Mouse (Mus musculus): ENCODE data around the gene Hcls1. TPM values are rescaled to one million over a fixed set of nuclear protein-coding genes. Genes with fewer than 3 reads are reported as not detected.

Gene Hcls1
- polyA plus RNA-seq, 1 experiment: 6.1 TPM

DNA sequence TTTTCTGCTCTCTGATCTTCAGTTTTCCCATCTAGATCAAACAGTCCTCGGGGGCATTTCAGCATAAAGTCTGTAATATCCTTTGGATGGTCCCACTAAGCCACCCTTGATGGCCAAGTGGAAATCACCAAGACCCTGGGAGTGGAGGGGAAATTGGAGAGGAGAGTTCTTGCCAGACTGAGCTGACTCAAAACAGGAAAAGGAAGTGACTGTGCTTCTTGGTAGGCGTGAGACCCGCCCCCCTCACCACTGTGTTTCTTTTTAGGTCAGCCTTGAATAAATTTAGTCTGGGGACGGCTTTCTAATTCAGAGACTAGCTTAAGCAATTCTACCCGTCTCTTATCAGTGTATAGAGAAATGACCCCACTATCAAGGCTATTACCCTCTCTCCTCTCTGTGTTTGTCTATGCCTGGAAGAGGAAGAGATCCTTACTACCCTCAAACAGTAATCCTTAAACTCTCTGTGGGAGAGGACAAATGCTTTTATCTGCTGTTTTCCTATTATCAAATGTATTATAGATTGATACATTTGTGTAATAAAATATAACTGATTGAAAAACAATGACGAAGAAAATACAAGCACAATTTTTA, 6.4 kb downstream of the Hcls1 start:
- no peak for TF ChIP-seq POLR2A (IDR thresholded peaks at IDR 0.05; ENCODE audit: extremely low read depth, insufficient read depth, low read length)
- no peak for TF ChIP-seq CTCF (IDR thresholded peaks at IDR 0.05; ENCODE audit: extremely low read depth, insufficient read depth, low read length)
- no peak overlapping the region for H3K4me3 ChIP-seq (ENCODE audit: insufficient read depth, low read length)

DNA sequence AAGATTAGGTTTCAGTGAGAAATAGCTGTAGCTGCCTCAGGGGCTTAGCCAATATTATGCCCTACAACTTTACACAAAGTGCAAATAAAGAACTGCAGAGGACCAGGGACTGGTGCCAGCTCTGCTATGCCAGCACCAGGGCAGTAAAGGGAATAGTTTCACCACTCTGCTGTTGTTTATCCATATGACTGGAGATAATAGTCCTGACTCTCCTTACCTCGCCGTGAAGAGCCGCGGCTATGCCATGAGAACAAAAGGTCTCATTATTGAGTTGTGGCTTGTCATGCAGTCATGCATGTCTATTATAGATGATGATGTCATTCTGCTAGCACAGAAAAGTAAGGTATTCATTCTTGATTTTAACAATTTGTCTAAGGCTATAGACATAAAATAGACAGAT, 7.1 kb downstream of the Hcls1 start:
- no peak for TF ChIP-seq CTCF (IDR thresholded peaks at IDR 0.05; ENCODE audit: extremely low read depth, insufficient read depth, low read length)
- TF ChIP-seq POLR2A (IDR thresholded peaks at IDR 0.05; ENCODE audit: extremely low read depth, insufficient read depth, low read length): no peak
- no peak overlapping the region for H3K27ac ChIP-seq (ENCODE audit: insufficient read depth, low read length)
- H3K4me1 ChIP-seq (ENCODE audit: control insufficient read depth, insufficient read depth, low read length): no peaks in the 10 kb centered on the region
- H3K4me3 ChIP-seq (ENCODE audit: insufficient read depth, low read length): no peak overlapping the region

More for the DNA sequence above, 6.4 kb downstream of the Hcls1 start:
- Histone ChIP-seq H3K27ac (ENCODE audit: insufficient read depth, low read length) (no peak overlapping the region), H3K4me1 (ENCODE audit: control insufficient read depth, insufficient read depth, low read length) (no peaks in the 10 kb centered on the region)

DNA sequence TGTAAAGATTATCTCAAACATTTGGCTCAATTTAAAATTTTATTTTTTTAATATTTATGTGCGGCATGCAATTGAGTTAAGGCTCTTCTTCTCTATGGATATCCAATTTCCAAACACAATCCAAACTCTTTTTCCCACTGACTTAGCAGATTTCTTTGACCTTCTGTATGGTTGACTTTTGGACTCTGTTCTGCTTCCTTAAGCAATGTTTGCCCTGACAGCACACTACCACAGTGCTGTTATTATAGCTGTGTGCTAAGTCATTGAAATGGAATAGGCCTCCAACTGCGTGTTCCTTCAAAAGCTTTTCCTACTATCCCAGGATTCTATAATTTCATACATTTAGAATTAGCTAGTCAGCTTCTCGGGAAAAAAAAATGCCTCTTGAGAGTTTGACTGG, 8.8 kb downstream of the Hcls1 start:
- no peaks in the 10 kb centered on the region for H3K4me1 ChIP-seq (ENCODE audit: control insufficient read depth, insufficient read depth, low read length)
- H3K4me3 ChIP-seq (ENCODE audit: insufficient read depth, low read length): no peak overlapping the region
- no peak for TF ChIP-seq POLR2A (IDR thresholded peaks at IDR 0.05; ENCODE audit: extremely low read depth, insufficient read depth, low read length)
- TF ChIP-seq CTCF (IDR thresholded peaks at IDR 0.05; ENCODE audit: extremely low read depth, insufficient read depth, low read length): no peak
- H3K27ac ChIP-seq (ENCODE audit: insufficient read depth, low read length): no peak overlapping the region

DNA sequence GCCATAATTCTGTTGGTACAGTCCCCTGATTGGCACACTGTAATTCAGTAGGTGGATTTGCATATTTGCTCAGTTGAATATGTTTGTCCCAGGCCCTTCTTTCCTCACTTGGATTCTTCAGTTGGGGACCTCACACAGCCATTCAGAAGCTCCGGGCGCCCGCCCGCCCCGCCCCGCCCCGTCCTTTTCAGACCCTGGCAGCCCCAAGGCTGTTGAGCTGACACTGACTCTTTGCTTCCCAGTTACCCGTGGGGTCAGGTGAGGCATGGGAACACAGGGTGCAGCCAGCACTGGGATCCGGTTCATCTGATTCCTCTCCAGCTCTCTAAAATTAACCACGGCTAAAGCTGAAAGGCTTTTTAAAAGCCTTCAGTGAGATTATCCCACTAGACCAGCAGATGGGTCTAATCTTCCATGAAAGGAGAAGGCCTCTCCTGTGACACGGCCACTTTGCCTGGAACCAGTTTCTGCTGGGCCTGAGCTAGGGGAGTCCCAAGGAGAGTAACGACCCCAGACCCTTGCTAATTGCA, 10.2 kb downstream of the Hcls1 start:
- Histone ChIP-seq H3K27ac (ENCODE audit: insufficient read depth, low read length) (no peak overlapping the region), H3K4me1 (ENCODE audit: control insufficient read depth, insufficient read depth, low read length) (no peaks in the 10 kb centered on the region), H3K4me3 (ENCODE audit: insufficient read depth, low read length) (no peak overlapping the region)
- no peak for TF ChIP-seq POLR2A (IDR thresholded peaks at IDR 0.05; ENCODE audit: extremely low read depth, insufficient read depth, low read length)
- no peak for TF ChIP-seq CTCF (IDR thresholded peaks at IDR 0.05; ENCODE audit: extremely low read depth, insufficient read depth, low read length)

DNA sequence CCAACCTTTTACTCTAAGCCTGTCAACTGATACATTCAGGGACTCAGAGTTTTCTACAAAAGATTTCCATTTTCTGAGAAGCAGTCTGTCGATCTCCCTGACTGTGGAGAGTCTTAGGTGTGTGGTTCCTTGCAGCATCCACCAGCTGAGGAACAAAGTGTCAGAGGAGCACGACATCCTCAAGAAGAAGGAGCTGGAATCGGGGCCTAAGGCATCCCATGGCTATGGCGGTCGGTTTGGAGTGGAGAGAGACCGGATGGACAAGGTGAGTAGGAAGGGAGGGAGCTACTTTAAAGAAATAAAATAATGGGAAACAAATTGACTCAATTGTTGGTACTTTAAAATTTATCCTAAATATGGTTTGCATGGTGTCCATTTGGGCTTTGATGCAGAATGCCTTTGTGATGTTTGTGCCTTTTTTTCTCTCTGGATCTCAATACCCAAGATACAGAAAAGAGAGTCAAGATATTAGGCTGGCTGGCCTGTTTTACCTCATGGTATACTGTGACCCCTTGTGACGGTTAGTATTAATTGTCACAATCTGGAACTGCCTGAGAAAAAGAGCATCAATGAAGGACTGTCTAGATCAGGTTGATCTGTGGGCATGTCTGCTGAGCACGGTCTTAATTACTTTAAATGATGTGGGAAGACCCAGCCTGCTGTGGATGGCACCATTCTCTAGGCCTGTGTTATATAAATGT, 11.8 kb downstream of the Hcls1 start:
- Histone ChIP-seq H3K4me1 (ENCODE audit: control insufficient read depth, insufficient read depth, low read length) (no peaks in the 10 kb centered on the region), H3K4me3 (ENCODE audit: insufficient read depth, low read length) (no peak overlapping the region), H3K27ac (ENCODE audit: insufficient read depth, low read length) (no peak overlapping the region)
- TF ChIP-seq CTCF (IDR thresholded peaks at IDR 0.05; ENCODE audit: extremely low read depth, insufficient read depth, low read length): no peak
- TF ChIP-seq POLR2A (IDR thresholded peaks at IDR 0.05; ENCODE audit: extremely low read depth, insufficient read depth, low read length): no peak

DNA sequence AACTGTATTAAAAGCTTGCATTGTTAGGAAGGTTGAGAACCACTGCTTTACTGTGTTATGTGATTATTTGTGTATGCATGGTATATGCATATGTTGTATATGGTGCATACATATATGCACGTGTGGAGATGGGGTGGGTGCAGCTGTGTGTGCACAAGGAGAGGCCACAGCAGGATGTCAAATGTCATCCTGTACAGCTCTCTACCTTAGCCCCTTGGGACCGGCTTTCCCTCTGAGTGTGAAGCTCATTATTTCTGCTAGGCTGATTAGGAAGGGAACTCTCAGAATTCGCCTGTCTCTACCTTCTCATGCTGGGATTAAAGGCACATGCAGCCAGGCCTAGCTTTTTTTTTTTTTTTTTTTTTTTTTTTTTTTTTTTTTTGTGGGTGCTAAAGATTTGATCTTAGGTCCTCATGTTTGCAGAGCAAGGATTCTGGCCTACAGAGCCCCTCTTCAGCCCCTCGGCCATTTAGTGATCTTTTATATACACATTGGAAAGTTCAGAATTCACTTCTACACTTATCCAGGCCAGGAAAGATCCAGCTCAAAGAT, 12.9 kb downstream of the Hcls1 start:
- no peak overlapping the region for H3K4me3 ChIP-seq (ENCODE audit: insufficient read depth, low read length)
- H3K4me1 ChIP-seq (ENCODE audit: control insufficient read depth, insufficient read depth, low read length): no peaks in the 10 kb centered on the region
- no peak overlapping the region for H3K27ac ChIP-seq (ENCODE audit: insufficient read depth, low read length)
- no peak for TF ChIP-seq CTCF (IDR thresholded peaks at IDR 0.05; ENCODE audit: extremely low read depth, insufficient read depth, low read length)
- TF ChIP-seq POLR2A (IDR thresholded peaks at IDR 0.05; ENCODE audit: extremely low read depth, insufficient read depth, low read length): no peak

DNA sequence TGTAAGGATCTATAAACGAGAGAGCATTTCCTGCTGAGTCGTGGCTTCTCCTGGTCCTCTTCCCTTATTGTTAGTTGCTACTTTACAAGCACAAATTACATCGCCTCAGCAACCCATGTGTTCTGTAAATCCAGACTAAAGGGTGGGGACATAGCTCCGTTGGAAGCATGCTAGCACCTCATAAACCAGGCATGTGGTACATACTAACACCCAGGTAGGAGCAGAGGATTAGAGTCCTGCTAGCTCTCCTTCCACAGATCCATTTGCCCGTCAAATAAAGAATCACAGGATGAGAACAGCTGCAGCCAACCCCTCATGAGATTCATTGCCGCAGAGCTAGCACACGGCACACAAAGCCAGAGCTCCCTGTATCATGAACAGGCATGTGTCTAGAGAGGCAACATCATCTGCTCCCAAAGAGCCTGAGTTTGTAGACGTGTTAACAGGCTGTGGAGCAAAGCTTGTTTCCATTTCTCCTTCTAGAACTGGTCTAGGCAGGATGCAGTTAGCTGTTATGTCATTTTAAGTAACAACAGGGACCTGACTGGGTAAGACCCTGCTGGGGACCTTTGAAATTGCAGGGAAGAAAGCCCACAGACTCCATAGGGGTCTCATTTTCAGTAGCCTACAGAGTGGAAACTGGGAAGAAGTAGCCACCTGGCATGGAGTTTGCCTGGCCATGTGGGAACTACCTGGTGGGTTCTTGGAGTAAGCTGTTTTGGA, 15.0 kb downstream of the Hcls1 start:
- no peak overlapping the region for H3K27ac ChIP-seq (ENCODE audit: insufficient read depth, low read length)
- TF ChIP-seq CTCF (IDR thresholded peaks at IDR 0.05; ENCODE audit: extremely low read depth, insufficient read depth, low read length): no peak
- H3K4me1 ChIP-seq (ENCODE audit: control insufficient read depth, insufficient read depth, low read length): no peaks in the 10 kb centered on the region
- H3K4me3 ChIP-seq (ENCODE audit: insufficient read depth, low read length): no peak overlapping the region

DNA sequence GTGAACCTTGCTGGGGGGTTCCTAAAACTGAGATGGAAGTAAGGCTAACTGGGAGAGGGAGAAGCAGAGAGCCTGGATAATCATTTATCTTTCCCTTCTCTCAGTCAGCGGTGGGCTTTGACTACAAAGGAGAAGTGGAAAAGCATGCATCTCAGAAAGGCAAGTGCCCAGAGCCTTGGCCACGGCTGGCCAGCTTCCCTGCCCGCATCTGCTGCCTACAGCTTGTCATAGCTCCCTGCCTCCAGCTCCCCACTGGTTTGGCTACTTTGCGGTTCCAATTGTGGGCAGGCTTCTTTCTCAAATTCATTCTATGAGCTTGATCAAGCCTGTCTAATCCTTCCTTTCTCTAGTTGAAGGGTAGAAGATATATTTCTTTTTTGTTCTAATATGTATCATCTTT, 16.2 kb downstream of the Hcls1 start:
- Histone ChIP-seq H3K4me1 (ENCODE audit: control insufficient read depth, insufficient read depth, low read length) (no peaks in the 10 kb centered on the region), H3K4me3 (ENCODE audit: insufficient read depth, low read length) (no peak overlapping the region), H3K27ac (ENCODE audit: insufficient read depth, low read length) (no peak overlapping the region)
- TF ChIP-seq POLR2A (IDR thresholded peaks at IDR 0.05; ENCODE audit: extremely low read depth, insufficient read depth, low read length) (no peak), CTCF (IDR thresholded peaks at IDR 0.05; ENCODE audit: extremely low read depth, insufficient read depth, low read length) (no peak)

DNA sequence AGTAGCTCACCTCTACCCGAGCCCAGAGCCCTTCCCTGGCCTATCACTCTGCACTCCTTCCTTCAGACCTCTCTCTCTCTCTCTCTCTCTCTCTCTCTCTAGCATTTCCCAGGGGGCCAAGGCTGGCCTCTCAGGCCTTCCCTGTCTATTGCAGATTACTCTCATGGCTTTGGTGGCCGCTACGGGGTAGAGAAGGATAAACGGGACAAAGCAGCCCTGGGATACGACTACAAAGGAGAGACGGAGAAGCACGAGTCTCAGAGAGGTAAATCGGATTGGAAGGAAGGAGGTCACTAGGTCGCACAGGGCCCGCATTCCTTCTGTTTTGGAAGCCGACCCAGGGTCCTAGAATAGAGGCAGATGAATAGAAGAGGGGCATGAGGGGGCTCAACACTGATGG, 20.3 kb downstream of the Hcls1 start:
- no peak overlapping the region for H3K4me3 ChIP-seq (ENCODE audit: insufficient read depth, low read length)
- TF ChIP-seq CTCF (IDR thresholded peaks at IDR 0.05; ENCODE audit: extremely low read depth, insufficient read depth, low read length): no peak
- no peak for TF ChIP-seq POLR2A (IDR thresholded peaks at IDR 0.05; ENCODE audit: extremely low read depth, insufficient read depth, low read length)
- no peak overlapping the region for H3K27ac ChIP-seq (ENCODE audit: insufficient read depth, low read length)
- H3K4me1 ChIP-seq (ENCODE audit: control insufficient read depth, insufficient read depth, low read length): no peaks in the 10 kb centered on the region
